Mouse (Mus musculus): ENCODE measurements around the gene Npy1r. TPM values are rescaled to one million over a fixed set of nuclear protein-coding genes. Genes with fewer than 3 reads are reported as not detected.

The Npy1r gene
- polyA plus RNA-seq (2014; fragmentation: Nextera tagmentation; extraction: Ambion mirVana) = 0.35 and 0.64 TPM in 2 replicates

DNA sequence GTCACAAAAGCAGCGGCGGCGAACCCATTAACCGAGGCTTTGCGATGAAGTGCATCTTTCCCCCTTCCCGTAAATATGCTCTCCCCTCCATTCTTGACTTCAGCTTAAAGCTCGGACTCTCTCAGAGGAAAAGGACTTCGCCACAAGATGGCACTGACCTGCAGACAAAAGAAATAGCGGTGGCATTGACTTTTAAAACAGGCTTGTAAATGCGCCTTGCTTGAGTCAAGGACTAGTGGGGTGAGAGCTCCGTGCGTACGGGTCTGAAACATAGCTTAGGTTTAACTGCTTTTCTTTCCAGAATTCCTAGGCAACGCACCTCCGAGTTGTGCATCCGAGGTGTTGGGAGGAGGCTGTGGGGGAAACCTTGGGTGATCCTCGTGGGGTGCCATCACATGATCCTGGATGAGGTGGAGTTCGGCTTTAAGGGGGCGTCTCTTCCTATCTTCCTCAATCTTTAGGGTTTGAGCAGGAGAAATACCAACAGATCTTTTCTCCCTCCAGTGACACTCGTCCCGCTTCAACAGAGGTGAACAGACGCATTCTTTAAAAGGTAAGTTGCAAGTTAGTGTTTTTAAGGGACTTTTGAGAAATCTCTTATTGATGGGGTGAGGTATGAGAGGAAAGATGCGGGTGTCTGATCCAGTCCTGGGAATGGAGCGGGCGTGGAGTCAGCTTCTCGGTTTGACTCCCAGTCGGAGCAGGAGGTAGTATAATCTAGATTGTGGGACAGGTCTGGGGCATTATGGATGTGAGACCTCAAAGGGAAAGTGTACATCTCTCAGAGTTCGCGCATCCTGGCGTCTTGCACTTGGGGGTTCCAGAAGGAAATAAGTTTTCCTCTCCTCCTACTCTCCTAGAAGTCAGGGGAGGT lies at the start of gene Npy1r:
Npy1r (plus strand) TSS at position 223 of the 874 bp plus-strand sequence.
- no peaks in the 10 kb centered on the region for H3K36me3 ChIP-seq (ENCODE audit: control insufficient read depth, insufficient read depth, low read length)
- ATAC-seq (ENCODE audit: insufficient number of reproducible peaks, low FRiP score, low TSS enrichment, low read depth) (peak; percentile 49; the same call in 1 of the 2 replicates), DNase-seq (ENCODE audit: low spot score) (peak; percentile 61)
- H3K9me3 ChIP-seq (ENCODE audit: control insufficient read depth, low read length) = no peaks in the 10 kb centered on the region
- under 1% methylated on average over 30 of the region's 30 CpGs for WGBS
- H3K4me2 ChIP-seq (ENCODE audit: low read depth, severe bottlenecking) = peak within 1 kb of the TSS; percentile 57
- H3K27ac ChIP-seq (replicated peaks; ENCODE audit: low read depth, low read length) = no peak within 1 kb of the TSS
- no peaks in the 10 kb centered on the region for H3K4me1 ChIP-seq (ENCODE audit: control insufficient read depth, insufficient read depth, low read length)
- peak within 1 kb of the TSS; percentile 45 for H3K9ac ChIP-seq (ENCODE audit: low read length)
- H3K27me3 ChIP-seq (ENCODE audit: control insufficient read depth, insufficient read depth, low read length) = peaks cover 19% of the 10 kb centered on the region
- peak within 1 kb of the TSS; percentile 23 for H3K4me3 ChIP-seq (ENCODE audit: low read depth, low read length)

GRCm38 (mm10) chr8:66681261-66681660 lies 15.7 kb upstream of the Npy1r start:
- WGBS = 90% methylated on average over 2 of the region's 2 CpGs

GRCm38 (mm10) chr8:66687511-66688329 lies 9.3 kb upstream of the Npy1r start, which contains the start of gene Npy5r:
Gene Npy5r, minus strand, starts transcription at chr8:66688128.
- ATAC-seq (ENCODE audit: insufficient number of reproducible peaks, low FRiP score, low TSS enrichment, low read depth) (peak; percentile 51; the same call in 1 of the 2 replicates), DNase-seq (ENCODE audit: low spot score) (peak; percentile 61)
- WGBS = 2% methylated on average over 43 of the region's 43 CpGs
- H3K27me3 ChIP-seq (ENCODE audit: control insufficient read depth, insufficient read depth, low read length) = peaks cover 14% of the 10 kb centered on the region
- H3K4me3 ChIP-seq (ENCODE audit: low read depth, low read length) = peak within 1 kb of the TSS; percentile 37
- H3K36me3 ChIP-seq (ENCODE audit: control insufficient read depth, insufficient read depth, low read length) = no peaks in the 10 kb centered on the region
- H3K27ac ChIP-seq (replicated peaks; ENCODE audit: low read depth, low read length) = no peak within 1 kb of the TSS
- no peaks in the 10 kb centered on the region for H3K9me3 ChIP-seq (ENCODE audit: control insufficient read depth, low read length)
- H3K9ac ChIP-seq (ENCODE audit: low read length) = peak within 1 kb of the TSS; percentile 37; the same call in 1 of the 2 replicates
- H3K4me2 ChIP-seq (ENCODE audit: low read depth, severe bottlenecking) = peak within 1 kb of the TSS; percentile 81
- H3K4me1 ChIP-seq (ENCODE audit: control insufficient read depth, insufficient read depth, low read length) = no peaks in the 10 kb centered on the region

More at GRCm38 (mm10) chr8:66681261-66681660, 15.7 kb upstream of the Npy1r start:
- Histone ChIP-seq H3K4me3 (ENCODE audit: low read depth, low read length) (no peak overlapping the region), H3K4me1 (ENCODE audit: control insufficient read depth, insufficient read depth, low read length) (no peaks in the 10 kb centered on the region), H3K27ac (replicated peaks; ENCODE audit: low read depth, low read length) (no peak overlapping the region), H3K4me2 (ENCODE audit: low read depth, severe bottlenecking) (no peak overlapping the region), H3K9me3 (ENCODE audit: control insufficient read depth, low read length) (no peaks in the 10 kb centered on the region), H3K27me3 (ENCODE audit: control insufficient read depth, insufficient read depth, low read length) (peaks cover 3% of the 10 kb centered on the region; the same call in 1 of the 2 replicates), H3K36me3 (ENCODE audit: control insufficient read depth, insufficient read depth, low read length) (no peaks in the 10 kb centered on the region), H3K9ac (ENCODE audit: low read length) (no peak overlapping the region)
- no peak for DNase-seq (ENCODE audit: low spot score)
- no peak for ATAC-seq (ENCODE audit: insufficient number of reproducible peaks, low FRiP score, low TSS enrichment, low read depth)

- no peak overlapping the region for H3K4me2 ChIP-seq (ENCODE audit: low read depth, severe bottlenecking)
- H3K4me3 ChIP-seq (ENCODE audit: low read depth, low read length) = no peak overlapping the region
- WGBS = 57% methylated on average over 6 of the region's 6 CpGs
Observed at GRCm38 (mm10) chr8:66688395-66688794, 8.6 kb upstream of the Npy1r start.

GRCm38 (mm10) chr8:66688799-66689198 lies 8.2 kb upstream of the Npy1r start:
- WGBS = 56% methylated on average over 4 of the region's 4 CpGs
- DNase-seq (ENCODE audit: low spot score) = no peak
- no peaks in the 10 kb centered on the region for H3K36me3 ChIP-seq (ENCODE audit: control insufficient read depth, insufficient read depth, low read length)
- no peaks in the 10 kb centered on the region for H3K9me3 ChIP-seq (ENCODE audit: control insufficient read depth, low read length)
- no peak overlapping the region for H3K27ac ChIP-seq (replicated peaks; ENCODE audit: low read depth, low read length)
- no peak for ATAC-seq (ENCODE audit: insufficient number of reproducible peaks, low FRiP score, low TSS enrichment, low read depth)
- H3K4me1 ChIP-seq (ENCODE audit: control insufficient read depth, insufficient read depth, low read length) = no peaks in the 10 kb centered on the region
- no peak overlapping the region for H3K4me2 ChIP-seq (ENCODE audit: low read depth, severe bottlenecking)
- H3K4me3 ChIP-seq (ENCODE audit: low read depth, low read length) = no peak overlapping the region
- peaks cover 14% of the 10 kb centered on the region for H3K27me3 ChIP-seq (ENCODE audit: control insufficient read depth, insufficient read depth, low read length)
- H3K9ac ChIP-seq (ENCODE audit: low read length) = no peak overlapping the region

More at GRCm38 (mm10) chr8:66688395-66688794, 8.6 kb upstream of the Npy1r start:
- H3K36me3 ChIP-seq (ENCODE audit: control insufficient read depth, insufficient read depth, low read length) = no peaks in the 10 kb centered on the region
- DNase-seq (ENCODE audit: low spot score) = no peak
- no peak overlapping the region for H3K27ac ChIP-seq (replicated peaks; ENCODE audit: low read depth, low read length)
- peaks cover 14% of the 10 kb centered on the region for H3K27me3 ChIP-seq (ENCODE audit: control insufficient read depth, insufficient read depth, low read length)
- H3K4me1 ChIP-seq (ENCODE audit: control insufficient read depth, insufficient read depth, low read length) = no peaks in the 10 kb centered on the region
- H3K9ac ChIP-seq (ENCODE audit: low read length) = no peak overlapping the region
- ATAC-seq (ENCODE audit: insufficient number of reproducible peaks, low FRiP score, low TSS enrichment, low read depth) = no peak
- no peaks in the 10 kb centered on the region for H3K9me3 ChIP-seq (ENCODE audit: control insufficient read depth, low read length)

- ATAC-seq (ENCODE audit: insufficient number of reproducible peaks, low FRiP score, low TSS enrichment, low read depth) (no peak), DNase-seq (ENCODE audit: low spot score) (no peak)
- H3K27me3 ChIP-seq (ENCODE audit: control insufficient read depth, insufficient read depth, low read length) = peaks cover 14% of the 10 kb centered on the region
- H3K9ac ChIP-seq (ENCODE audit: low read length) = no peak overlapping the region
- no peaks in the 10 kb centered on the region for H3K4me1 ChIP-seq (ENCODE audit: control insufficient read depth, insufficient read depth, low read length)
- no peak overlapping the region for H3K27ac ChIP-seq (replicated peaks; ENCODE audit: low read depth, low read length)
- H3K36me3 ChIP-seq (ENCODE audit: control insufficient read depth, insufficient read depth, low read length) = no peaks in the 10 kb centered on the region
- H3K9me3 ChIP-seq (ENCODE audit: control insufficient read depth, low read length) = no peaks in the 10 kb centered on the region
- H3K4me2 ChIP-seq (ENCODE audit: low read depth, severe bottlenecking) = no peak overlapping the region
- no peak overlapping the region for H3K4me3 ChIP-seq (ENCODE audit: low read depth, low read length)
- WGBS = 78% methylated on average over 5 of the region's 5 CpGs
Observed at GRCm38 (mm10) chr8:66690402-66690801, 6.6 kb upstream of the Npy1r start.

DNA sequence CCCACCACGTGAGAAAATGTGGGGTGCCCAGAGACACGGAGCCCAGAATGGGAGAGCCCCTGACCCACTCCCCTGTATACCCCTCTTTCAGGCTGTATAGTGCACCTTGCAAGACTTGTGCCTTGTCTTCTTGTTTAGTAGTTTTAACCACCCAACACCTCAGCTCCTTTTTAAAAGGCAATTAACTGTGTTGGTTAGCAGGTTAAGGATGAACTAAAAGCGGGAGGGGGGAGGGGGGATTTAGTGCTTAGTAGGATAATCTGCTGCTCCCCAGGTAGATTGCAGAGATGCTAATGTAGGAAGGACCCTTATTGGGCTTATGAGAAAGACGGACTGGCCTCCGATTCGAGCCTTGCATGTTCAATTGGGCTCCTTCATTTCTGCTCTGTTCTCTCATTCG lies 1.0 kb downstream of the Npy1r start:
- H3K4me2 ChIP-seq (ENCODE audit: low read depth, severe bottlenecking) = peak overlapping the region; percentile 57; the same call in 1 of the 2 replicates
- H3K4me3 ChIP-seq (ENCODE audit: low read depth, low read length) = no peak overlapping the region; the same call in 1 of the 2 replicates
- peaks cover 19% of the 10 kb centered on the region for H3K27me3 ChIP-seq (ENCODE audit: control insufficient read depth, insufficient read depth, low read length)
- WGBS = 6% methylated on average over 7 of the region's 7 CpGs
- no peak overlapping the region for H3K9ac ChIP-seq (ENCODE audit: low read length)
- H3K9me3 ChIP-seq (ENCODE audit: control insufficient read depth, low read length) = no peaks in the 10 kb centered on the region
- no peak overlapping the region for H3K27ac ChIP-seq (replicated peaks; ENCODE audit: low read depth, low read length)
- no peaks in the 10 kb centered on the region for H3K4me1 ChIP-seq (ENCODE audit: control insufficient read depth, insufficient read depth, low read length)
- no peaks in the 10 kb centered on the region for H3K36me3 ChIP-seq (ENCODE audit: control insufficient read depth, insufficient read depth, low read length)
- ATAC-seq (ENCODE audit: insufficient number of reproducible peaks, low FRiP score, low TSS enrichment, low read depth) (no peak), DNase-seq (ENCODE audit: low spot score) (no peak)

DNA sequence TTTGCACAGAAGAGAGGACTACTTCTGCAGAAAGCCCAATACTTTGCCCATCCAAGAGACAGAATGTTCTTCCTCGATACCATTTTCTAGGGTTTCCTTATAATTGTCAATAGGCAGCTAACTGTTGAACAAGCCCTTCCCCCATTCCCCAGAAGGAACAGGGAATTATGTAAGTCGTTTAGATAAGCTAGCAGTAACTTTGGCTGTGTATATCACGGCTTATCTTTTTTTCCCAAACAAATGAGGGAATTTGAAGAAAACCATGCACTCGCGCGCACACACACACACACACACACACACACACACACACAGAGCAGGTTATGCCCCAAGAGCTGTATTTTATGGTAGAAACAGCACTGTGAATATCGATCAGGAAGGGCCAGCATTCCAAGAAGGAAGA lies 1.8 kb downstream of the Npy1r start:
- Histone ChIP-seq H3K4me3 (ENCODE audit: low read depth, low read length) (no peak overlapping the region), H3K27ac (replicated peaks; ENCODE audit: low read depth, low read length) (no peak overlapping the region), H3K9ac (ENCODE audit: low read length) (no peak overlapping the region), H3K4me1 (ENCODE audit: control insufficient read depth, insufficient read depth, low read length) (no peaks in the 10 kb centered on the region), H3K36me3 (ENCODE audit: control insufficient read depth, insufficient read depth, low read length) (no peaks in the 10 kb centered on the region), H3K27me3 (ENCODE audit: control insufficient read depth, insufficient read depth, low read length) (peaks cover 19% of the 10 kb centered on the region), H3K9me3 (ENCODE audit: control insufficient read depth, low read length) (no peaks in the 10 kb centered on the region), H3K4me2 (ENCODE audit: low read depth, severe bottlenecking) (no peak overlapping the region)
- ATAC-seq (ENCODE audit: insufficient number of reproducible peaks, low FRiP score, low TSS enrichment, low read depth) = no peak
- no peak for DNase-seq (ENCODE audit: low spot score)
- WGBS = 70% methylated on average over 7 of the region's 7 CpGs
